Mouse (Mus musculus): ENCODE measurements around the gene Bap1. TPM values are rescaled to one million over a fixed set of nuclear protein-coding genes. Genes with fewer than 3 reads are reported as not detected.

Gene Bap1
- 10 to 100 TPM; 72.0 to 89.0 TPM for polyA plus RNA-seq (2017; shearing (Covaris generic))

GRCm38 (mm10) chr14:31251084-31251604, at the start of gene Bap1, which contains the start of gene Phf7:
TSS of gene Bap1 (plus strand) at chr14:31251450.
TSS of gene Phf7 (minus strand) at chr14:31251317.

GRCm38 (mm10) chr14:31208084-31208483, 43.2 kb upstream of the Bap1 start, which contains the start of gene Tnnc1:
TSS of gene Tnnc1 (plus strand) at chr14:31208312.

GRCm38 (mm10) chr14:31216846-31217245, 34.4 kb upstream of the Bap1 start, which contains the start of gene Nisch:
TSS of gene Nisch (minus strand) at chr14:31216946.

GRCm38 (mm10) chr14:31217666-31218065, 33.6 kb upstream of the Bap1 start, which contains the start of gene Sema3g:
TSS of gene Sema3g (plus strand) at chr14:31217860.

Other genes with a start within 250 kb of the Bap1 start
- 100 to 1,000 TPM; 228 to 275 TPM for gene Spcs1, start 249.8 kb upstream of the Bap1 start, polyA plus RNA-seq (2017; shearing (Covaris generic))
- gene Pbrm1, start 232.3 kb upstream of the Bap1 start, polyA plus RNA-seq (2017; shearing (Covaris generic)), result 100 to 1,000 TPM; 125 to 150 TPM
- 10 to 100 TPM; 77.7 to 91.1 TPM for gene Gnl3, start 232.3 kb upstream of the Bap1 start, polyA plus RNA-seq (2017; shearing (Covaris generic))
- gene Smim4, start 122.5 kb upstream of the Bap1 start, polyA plus RNA-seq (2017; shearing (Covaris generic)), result 10 to 100 TPM; 48.3 to 72.8 TPM
- 1 to 10 TPM in 1 of 2 experiments, under 1 TPM in 1; 0.99 to 2.0 TPM for gene Nt5dc2, start 120.4 kb upstream of the Bap1 start, polyA plus RNA-seq (2017; shearing (Covaris generic))
- gene Stab1, start 82.8 kb upstream of the Bap1 start, polyA plus RNA-seq (2017; shearing (Covaris generic)), result 1 to 10 TPM; 2.9 to 5.7 TPM
- gene Tnnc1, start 43.1 kb upstream of the Bap1 start, polyA plus RNA-seq (2017; shearing (Covaris generic)), result under 1 TPM in 1 of 2 experiments, not detected in 1; 0.43 TPM
- 100 to 1,000 TPM; 193 to 206 TPM for gene Nisch, start 34.5 kb upstream of the Bap1 start, polyA plus RNA-seq (2017; shearing (Covaris generic))
- gene Sema3g, start 33.6 kb upstream of the Bap1 start, polyA plus RNA-seq (2017; shearing (Covaris generic)), result not detected
- 10 to 100 TPM; 12.6 to 16.0 TPM for gene Phf7, start 133 bp upstream of the Bap1 start, polyA plus RNA-seq (2017; shearing (Covaris generic))
- under 1 TPM; 0.08 to 0.43 TPM for gene Dnah1, start 72.4 kb downstream of the Bap1 start, polyA plus RNA-seq (2017; shearing (Covaris generic))
- 10 to 100 TPM; 52.6 to 63.5 TPM for gene Capn7, start 85.2 kb downstream of the Bap1 start, polyA plus RNA-seq (2017; shearing (Covaris generic))
- gene Sh3bp5, start 184.6 kb downstream of the Bap1 start, polyA plus RNA-seq (2017; shearing (Covaris generic)), result 10 to 100 TPM; 54.3 to 55.3 TPM
- 10 to 100 TPM; 34.6 to 35.0 TPM for gene Eaf1, start 242.9 kb downstream of the Bap1 start, polyA plus RNA-seq (2017; shearing (Covaris generic))
- 10 to 100 TPM; 54.3 to 58.7 TPM for gene Mettl6, start 243.6 kb downstream of the Bap1 start, polyA plus RNA-seq (2017; shearing (Covaris generic))

Measured in inflammation-experienced regulatory T-cells (primary cell).